Mouse (Mus musculus) C2C12 (cell line): ENCODE measurements around the gene 4933427D14Rik. TPM values are rescaled to one million over a fixed set of nuclear protein-coding genes. Genes with fewer than 3 reads are reported as not detected.
A peak's percentile ranks its signal among the peaks of the same experiment; 100 is the strongest.

Experiments
- H3K27me3 ChIP-seq: one replicate; pipeline ENCODE4 v1.6.1; 2011; ENCODE audit not compliant: control insufficient read depth, insufficient read depth, insufficient read length
- H3K36me3 ChIP-seq: one replicate; pipeline ENCODE4 v1.6.1; 2011; ENCODE audit not compliant: control insufficient read depth, insufficient read depth
- H3K4me3 ChIP-seq: one replicate; pipeline ENCODE4 v1.5.1; 2011; ENCODE audit warnings: mild to moderate bottlenecking, control low read depth; ENCODE audit not compliant: poor library complexity, insufficient read depth, severe bottlenecking
- H3K79me2 ChIP-seq: one replicate; pipeline ENCODE4 v1.6.1; 2011; ENCODE audit not compliant: control insufficient read depth, insufficient read depth
- H3K79me3 ChIP-seq: one replicate; pipeline ENCODE4 v1.6.1; 2011; ENCODE audit warnings: low read depth, control low read depth
- H3ac ChIP-seq: one replicate; pipeline ENCODE3; 2011; ENCODE audit warnings: low read depth; ENCODE audit not compliant: control insufficient read depth, insufficient read length
- CEBPB ChIP-seq: IDR thresholded peaks from one replicate; pipeline ENCODE4 v1.6.1; 2011; ENCODE audit warnings: low read depth, mild to moderate bottlenecking, control low read depth, moderate library complexity
- CTCF ChIP-seq: IDR thresholded peaks from one replicate; pipeline ENCODE4 v1.5.1; 2011; ENCODE audit not compliant: control insufficient read depth, insufficient read depth, insufficient read length
- FOSL1 ChIP-seq: IDR thresholded peaks from one replicate; pipeline ENCODE4 v1.8.0; 2011; ENCODE audit warnings: mild to moderate bottlenecking, low read length; ENCODE audit not compliant: poor library complexity, insufficient read depth, severe bottlenecking
- MAX ChIP-seq: IDR thresholded peaks from one replicate; pipeline ENCODE4 v1.6.1; 2011; ENCODE audit warnings: mild to moderate bottlenecking, control low read depth
- MYOD1 ChIP-seq: IDR thresholded peaks from one replicate; pipeline ENCODE4 v1.6.1; 2011; ENCODE audit warnings: low read depth; ENCODE audit not compliant: control insufficient read depth, insufficient read length
- MYOG ChIP-seq: IDR thresholded peaks from one replicate; pipeline ENCODE4 v1.6.1; 2011; ENCODE audit not compliant: control insufficient read depth, insufficient read length; ENCODE audit errors: extremely low read depth
- USF1 ChIP-seq: IDR thresholded peaks from one replicate; pipeline ENCODE4 v1.6.1; 2011; ENCODE audit warnings: low read depth, mild to moderate bottlenecking, control low read depth, moderate library complexity
- polyA plus RNA-seq: library from polyadenylated mRNA; unstranded; fragments of >200 nt; fragmentation: generic; extraction: Trizol; gene quantifications from one replicate; pipeline ENCODE4 v1.2.1, GENCODE M21; 2012; ENCODE audit warnings: missing spikeins

Gene 4933427D14Rik
- polyA plus RNA-seq, 1 experiment: 3.4 TPM

GRCm38 (mm10) chr11:72145182-72145876 lies 61.9 kb downstream of the 4933427D14Rik start:
- Histone ChIP-seq H3K27me3 (peaks cover 8% of the 10 kb centered on the region), H3K4me3 (no peak overlapping the region), H3K36me3 (no peaks in the 10 kb centered on the region), H3ac (no peak overlapping the region), H3K79me3 (no peaks in the 10 kb centered on the region), H3K79me2 (no peaks in the 10 kb centered on the region)
- no peak for TF ChIP-seq CEBPB
- TF ChIP-seq MYOD1: no peak
- no peak for TF ChIP-seq FOSL1
- no peak for TF ChIP-seq USF1
- no peak for TF ChIP-seq MAX
- TF ChIP-seq MYOG: no peak
- peak; percentile 3 for TF ChIP-seq CTCF

- Histone ChIP-seq H3K4me3 (no peak overlapping the region), H3K27me3 (peaks cover 25% of the 10 kb centered on the region), H3K36me3 (no peaks in the 10 kb centered on the region), H3ac (no peak overlapping the region), H3K79me2 (no peaks in the 10 kb centered on the region), H3K79me3 (no peaks in the 10 kb centered on the region)
- no peak for TF ChIP-seq CEBPB
- TF ChIP-seq USF1: no peak
- TF ChIP-seq MAX: no peak
- TF ChIP-seq MYOG: no peak
- no peak for TF ChIP-seq FOSL1
- no peak for TF ChIP-seq MYOD1
- TF ChIP-seq CTCF: no peak
These were observed 64.4 kb downstream of the 4933427D14Rik start for GRCm38 (mm10) chr11:72142889-72143288.

GRCm38 (mm10) chr11:72140198-72140597 lies 67.1 kb downstream of the 4933427D14Rik start:
- no peaks in the 10 kb centered on the region for H3K36me3 ChIP-seq
- H3K79me2 ChIP-seq: no peaks in the 10 kb centered on the region
- TF ChIP-seq MAX (no peak), USF1 (no peak), MYOD1 (no peak), FOSL1 (no peak), CTCF (no peak), CEBPB (no peak), MYOG (no peak)

GRCm38 (mm10) chr11:72136231-72136982 lies 70.9 kb downstream of the 4933427D14Rik start:
- no peaks in the 10 kb centered on the region for H3K79me3 ChIP-seq
- no peak for TF ChIP-seq FOSL1
- no peak for TF ChIP-seq MYOD1
- no peak overlapping the region for H3K4me3 ChIP-seq

More at GRCm38 (mm10) chr11:72140198-72140597, 67.1 kb downstream of the 4933427D14Rik start:
- peaks cover 48% of the 10 kb centered on the region for H3K27me3 ChIP-seq
- no peak overlapping the region for H3K4me3 ChIP-seq
- H3ac ChIP-seq: no peak overlapping the region
- no peaks in the 10 kb centered on the region for H3K79me3 ChIP-seq

GRCm38 (mm10) chr11:72135383-72136158 lies 71.7 kb downstream of the 4933427D14Rik start, which contains the start of gene Pitpnm3:
Pitpnm3 (minus strand) TSS chr11:72135778.
- Histone ChIP-seq H3K79me3 (no peaks in the 10 kb centered on the region), H3K27me3 (peaks cover 72% of the 10 kb centered on the region), H3ac (no peak within 1 kb of the TSS), H3K36me3 (no peaks in the 10 kb centered on the region), H3K4me3 (no peak within 1 kb of the TSS), H3K79me2 (no peaks in the 10 kb centered on the region)
- TF ChIP-seq MYOG: no peak
- TF ChIP-seq CTCF: no peak
- no peak for TF ChIP-seq USF1
- TF ChIP-seq CEBPB: no peak
- no peak for TF ChIP-seq MYOD1
- TF ChIP-seq MAX: no peak
- no peak for TF ChIP-seq FOSL1

More at GRCm38 (mm10) chr11:72136231-72136982, 70.9 kb downstream of the 4933427D14Rik start:
- H3K79me2 ChIP-seq: no peaks in the 10 kb centered on the region
- H3K27me3 ChIP-seq: peaks cover 78% of the 10 kb centered on the region
- H3ac ChIP-seq: no peak overlapping the region
- H3K36me3 ChIP-seq: no peaks in the 10 kb centered on the region
